Comparison of ENCODE assay signal across 9 mouse cellular contexts in genomic region chr1:135918644-135919407, GRCm38 (mm10). TPM values are rescaled to one million over a fixed set of nuclear protein-coding genes. Genes with fewer than 3 reads are reported as not detected.
DNase-seq lines count a peak whose midpoint lies in the region; ATAC-seq and TF ChIP-seq lines count a peak whose summit lies in the region.
"Had no signal": no experiment of that assay in that cellular context is flagged by ENCODE, and none has a peak within 500 bp of the region (broad histone marks: within the 10 kb centered on the region; RNA-seq: fewer than 3 reads in every experiment).

Pkp1 (minus strand) TSS chr1:135919207.

- H3K4me2 ChIP-seq in forebrain, embryonic 11.5 days (ENCODE audit: low read depth, low read length, severe bottlenecking), result peak within 1 kb of the TSS; percentile 24; the same call in 1 of the 2 replicates
- peak within 1 kb of the TSS; percentile 61 for H3K4me2 ChIP-seq in limb, embryonic 14.5 days (replicated peaks; ENCODE audit: low read depth, low read length, severe bottlenecking)
- peak within 1 kb of the TSS; percentile 52 for H3K4me2 ChIP-seq in stomach, embryonic 15.5 days
- H3K4me2 ChIP-seq: liver, embryonic 15.5 days had no signal

- H3K9ac ChIP-seq in forebrain, embryonic 11.5 days (ENCODE audit: low read length), result no peak within 1 kb of the TSS
- peak within 1 kb of the TSS; percentile 34; the same call in 1 of the 2 replicates for H3K9ac ChIP-seq in limb, embryonic 14.5 days (ENCODE audit: low read depth, low read length, severe bottlenecking)
- peak within 1 kb of the TSS; percentile 32; the same call in 1 of the 2 replicates for H3K9ac ChIP-seq in stomach, embryonic 15.5 days
- H3K9ac ChIP-seq: liver, embryonic 15.5 days had no signal

- no peaks in the 10 kb centered on the region for H3K9me3 ChIP-seq in forebrain, embryonic 11.5 days (ENCODE audit: control insufficient read depth, low read length)
- H3K9me3 ChIP-seq in limb, embryonic 14.5 days (ENCODE audit: control insufficient read depth, low read length), result no peaks in the 10 kb centered on the region
- no peaks in the 10 kb centered on the region for H3K9me3 ChIP-seq in stomach, embryonic 15.5 days
- H3K9me3 ChIP-seq: liver, embryonic 15.5 days had no signal

- H3K27ac ChIP-seq in forebrain, embryonic 11.5 days (ENCODE audit: low read depth, low read length), result no peak within 1 kb of the TSS
- no peak within 1 kb of the TSS for H3K27ac ChIP-seq in limb, embryonic 14.5 days (replicated peaks; ENCODE audit: low read depth, low read length)
- no peak within 1 kb of the TSS for H3K27ac ChIP-seq in stomach, embryonic 15.5 days
- H3K27ac ChIP-seq in layer of hippocampus, adult 2 months, result no peak within 1 kb of the TSS
- H3K27ac ChIP-seq: liver, embryonic 15.5 days had no signal

- H3K27me3 ChIP-seq in forebrain, embryonic 11.5 days (ENCODE audit: control insufficient read depth, insufficient read depth, low read length), result peaks cover 56% of the 10 kb centered on the region
- peaks cover 51% of the 10 kb centered on the region for H3K27me3 ChIP-seq in limb, embryonic 14.5 days (ENCODE audit: control insufficient read depth, insufficient read depth, low read length)
- H3K27me3 ChIP-seq in stomach, embryonic 15.5 days (replicated peaks), result peaks cover 71% of the 10 kb centered on the region

- no peak for TF ChIP-seq CTCF in layer of hippocampus, adult 2 months (conservative IDR thresholded peaks at IDR 0.05)

- H3K36me3 ChIP-seq in forebrain, embryonic 11.5 days (ENCODE audit: control insufficient read depth, insufficient read depth, low read length), result no peaks in the 10 kb centered on the region
- no peaks in the 10 kb centered on the region for H3K36me3 ChIP-seq in limb, embryonic 14.5 days (ENCODE audit: control insufficient read depth, insufficient read depth, low read length)
- no peaks in the 10 kb centered on the region for H3K36me3 ChIP-seq in stomach, embryonic 15.5 days
- H3K36me3 ChIP-seq: liver, embryonic 15.5 days had no signal

- DNase-seq in ovary, adult 18-20 months (ENCODE audit: low spot score), result peak; percentile 10
- DNase-seq in ovary, postnatal 14 days (ENCODE audit: low spot score), result no peak
- no peak for DNase-seq in forebrain, embryonic 11.5 days (ENCODE audit: low spot score)
- DNase-seq in limb, embryonic 14.5 days (ENCODE audit: low spot score), result no peak
- DNase-seq in layer of hippocampus, adult 18-20 months (ENCODE audit: low spot score in 2 of 2), result no peak
- DNase-seq in layer of hippocampus, adult 2 months (ENCODE audit: low spot score in 2 of 2), result no peak
- DNase-seq in right cerebral cortex, postnatal 4 days, result no peak

- under 1% methylated on average over 62 of the region's 67 CpGs for WGBS in forebrain, embryonic 11.5 days
- WGBS in limb, embryonic 14.5 days, result 1% methylated on average over 57 of the region's 67 CpGs
- under 1% methylated on average over 65 of the region's 67 CpGs for WGBS in stomach, embryonic 15.5 days

- peak within 1 kb of the TSS; percentile 5; the same call in 1 of the 2 replicates for H3K4me3 ChIP-seq in forebrain, embryonic 11.5 days (ENCODE audit: low read depth, low read length)
- peak within 1 kb of the TSS; percentile 40 for H3K4me3 ChIP-seq in limb, embryonic 14.5 days (replicated peaks; ENCODE audit: low read length)
- peak within 1 kb of the TSS; percentile 40 for H3K4me3 ChIP-seq in stomach, embryonic 15.5 days (replicated peaks)
- H3K4me3 ChIP-seq in layer of hippocampus, adult 2 months, result no peak within 1 kb of the TSS
- H3K4me3 ChIP-seq: liver, embryonic 15.5 days had no signal

- H3K4me1 ChIP-seq in forebrain, embryonic 11.5 days (replicated peaks; ENCODE audit: control insufficient read depth, insufficient read depth, low read length), result no peaks in the 10 kb centered on the region
- H3K4me1 ChIP-seq in limb, embryonic 14.5 days (ENCODE audit: control insufficient read depth, insufficient read depth, low read length), result peaks cover 3% of the 10 kb centered on the region; the same call in 1 of the 2 replicates
- H3K4me1 ChIP-seq in stomach, embryonic 15.5 days, result peaks cover 6% of the 10 kb centered on the region
- H3K4me1 ChIP-seq: liver, embryonic 15.5 days had no signal

- no peak for ATAC-seq in forebrain, embryonic 11.5 days (replicated peaks; ENCODE audit: low FRiP score)
- ATAC-seq in limb, embryonic 14.5 days (ENCODE audit: low FRiP score, low read depth), result no peak
- ATAC-seq in stomach, embryonic 15.5 days (ENCODE audit: insufficient read depth, low FRiP score, low read depth), result peak; percentile 58

- TF ChIP-seq POLR2A in limb, embryonic 14.5 days (IDR thresholded peaks at IDR 0.05; ENCODE audit: borderline replicate concordance, extremely low read depth, insufficient read depth, insufficient read length), result no peak

RNA-seq across cellular contexts. Expression of gene Pkp1, which starts in this region (rescaled TPM):
- 0.11 TPM in 1 of 2 replicates, not detected in the other for polyA plus RNA-seq in forebrain, embryonic 11.5 days (2014; fragmentation: Nextera tagmentation; extraction: Ambion mirVana)
- 36.0 and 41.5 TPM in 2 replicates for polyA plus RNA-seq in limb, embryonic 14.5 days (2012; rRNA removed)
- polyA plus RNA-seq in limb, embryonic 14.5 days (2014; fragmentation: Nextera tagmentation; extraction: Ambion mirVana), result 25.5 and 31.2 TPM in 2 replicates
- polyA plus RNA-seq in stomach, embryonic 15.5 days (2015; fragmentation: Nextera tagmentation; extraction: Ambion mirVana), result 14.1 and 21.5 TPM in 2 replicates
- not detected for total RNA-seq in layer of hippocampus, adult 18-20 months (2021)
- total RNA-seq in layer of hippocampus, adult 2 months (2021), result not detected
- polyA plus RNA-seq: liver, embryonic 15.5 days had no signal

Comparison
In these comparisons a context has a peak if more than half of its experiments do, and no peak if none do; other contexts are left out.
1. RNA of gene Pkp1 (polyA plus RNA-seq): 25.5 to 41.5 TPM in limb, embryonic 14.5 days and 14.1 to 21.5 TPM in stomach, embryonic 15.5 days; 0.11 TPM in forebrain, embryonic 11.5 days; every median in the first group is over 10 times any median in the second.
2. Peak in every context shown above with its lines, with median percentiles within 50 percentile points of each other: H3K4me2 ChIP-seq.